Mouse (Mus musculus) ES-Bruce4 (cell line): ENCODE data around the gene Cenpb. TPM values are rescaled to one million over a fixed set of nuclear protein-coding genes. Genes with fewer than 3 reads are reported as not detected.
A peak's percentile ranks its signal among the peaks of the same experiment; 100 is the strongest.

Experiments used
- H3K27ac ChIP-seq: 2 replicates; pipeline ENCODE4 v1.5.1; 2012; ENCODE audit warnings: low read length, inconsistent platforms; ENCODE audit not compliant: insufficient read depth
- H3K27me3 ChIP-seq: 2 replicates; pipeline ENCODE4 v1.6.1; 2012; ENCODE audit warnings: mild to moderate bottlenecking, low read length, inconsistent platforms; ENCODE audit not compliant: control insufficient read depth, poor library complexity, insufficient read depth, severe bottlenecking
- H3K36me3 ChIP-seq: 2 replicates; pipeline ENCODE4 v1.6.1; 2012; ENCODE audit warnings: inconsistent platforms, mild to moderate bottlenecking, low read length, moderate library complexity; ENCODE audit not compliant: control insufficient read depth, poor library complexity, insufficient read depth, severe bottlenecking
- H3K4me1 ChIP-seq: one replicate; pipeline ENCODE4 v1.8.1; 2011; ENCODE audit warnings: low read length; ENCODE audit not compliant: control insufficient read depth, insufficient read depth
- H3K4me3 ChIP-seq: 2 replicates; pipeline ENCODE4 v1.5.1; 2011; ENCODE audit warnings: low read depth, mild to moderate bottlenecking, low read length
- H3K9ac ChIP-seq: 2 replicates; pipeline ENCODE4 v1.6.1; 2012; ENCODE audit warnings: low read depth, mild to moderate bottlenecking, inconsistent platforms; ENCODE audit not compliant: poor library complexity, severe bottlenecking
- H3K9me3 ChIP-seq: replicated peaks from 2 replicates; pipeline ENCODE4 v1.6.1; 2012; ENCODE audit warnings: mild to moderate bottlenecking, low read length, inconsistent platforms; ENCODE audit not compliant: control insufficient read depth, poor library complexity, insufficient read depth, severe bottlenecking
- CTCF ChIP-seq: IDR thresholded peaks from one replicate; pipeline ENCODE4 v1.8.1; 2011; ENCODE audit warnings: low read depth, low read length
- EP300 ChIP-seq: IDR thresholded peaks from 2 replicates; pipeline ENCODE4 v1.6.1; 2011; ENCODE audit warnings: low read depth, low read length; ENCODE audit not compliant: insufficient read depth
- POLR2A ChIP-seq: IDR thresholded peaks from one replicate; pipeline ENCODE4 v1.8.1; 2011; ENCODE audit warnings: low read length; ENCODE audit not compliant: insufficient read depth
- polyA plus RNA-seq: library from polyadenylated mRNA; stranded (reverse); fragments of >200 nt; gene quantifications from 2 replicates; pipeline ENCODE4 v1.2.4, GENCODE M21; 2011; ENCODE audit warnings: low read depth; ENCODE audit not compliant: missing spikeins, insufficient read depth, insufficient read length

Gene Cenpb
- polyA plus RNA-seq, 1 experiment = 12.2 TPM

DNA sequence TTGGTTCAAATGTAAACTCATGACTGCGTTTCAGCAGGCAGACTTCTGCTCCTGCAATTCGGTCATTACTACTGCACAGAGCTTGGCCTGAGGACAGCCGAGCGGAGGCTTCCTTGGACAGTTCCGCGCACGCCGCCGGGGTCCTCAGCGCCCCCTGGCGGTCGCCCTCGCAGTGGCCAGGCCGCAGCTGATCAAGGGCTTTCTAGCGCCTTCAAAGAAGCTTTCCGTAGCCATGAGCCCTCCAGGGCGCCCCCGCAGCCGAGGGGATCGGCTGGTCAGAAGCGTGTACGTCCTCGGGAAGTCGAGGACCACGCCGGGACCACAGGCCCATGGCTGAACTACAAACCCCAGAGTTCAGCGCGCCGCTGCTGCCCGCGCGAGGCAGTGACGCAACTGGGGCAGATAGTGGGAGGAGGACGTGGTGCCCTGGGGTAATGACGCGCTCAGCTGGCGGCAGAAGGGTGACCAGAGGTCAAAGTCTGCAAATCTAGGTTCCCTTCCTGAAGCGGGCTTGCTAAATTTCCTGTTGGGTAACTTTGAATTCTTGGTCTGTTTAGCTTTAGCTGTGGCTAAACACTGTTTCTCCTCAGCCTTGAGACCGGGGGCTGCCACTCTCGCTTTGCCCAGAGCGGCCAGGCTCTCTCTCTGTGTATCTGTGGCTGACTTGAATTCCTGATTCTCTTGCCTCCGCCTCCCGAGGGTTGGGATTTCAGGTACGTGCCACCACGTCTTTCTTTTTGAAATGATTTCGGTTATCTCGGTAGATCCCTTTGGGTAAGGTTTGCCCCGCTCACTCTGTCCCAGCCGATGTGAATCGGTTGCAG, 30.3 kb upstream of the Cenpb start:
- no peaks in the 10 kb centered on the region for H3K36me3 ChIP-seq
- H3K9me3 ChIP-seq = no peaks in the 10 kb centered on the region
- H3K4me3 ChIP-seq = peak overlapping the region; percentile 79
- no peaks in the 10 kb centered on the region for H3K4me1 ChIP-seq
- TF ChIP-seq CTCF = peak; percentile 70
- peak; percentile 48; the same call in 1 of the 2 replicates for TF ChIP-seq EP300
- no peak for TF ChIP-seq POLR2A
- peak overlapping the region; percentile 53 for H3K9ac ChIP-seq
- no peaks in the 10 kb centered on the region for H3K27me3 ChIP-seq
- H3K27ac ChIP-seq = 0 out of 2 replicates have a peak overlapping the region, but pooled peaks have one; percentile 7

DNA sequence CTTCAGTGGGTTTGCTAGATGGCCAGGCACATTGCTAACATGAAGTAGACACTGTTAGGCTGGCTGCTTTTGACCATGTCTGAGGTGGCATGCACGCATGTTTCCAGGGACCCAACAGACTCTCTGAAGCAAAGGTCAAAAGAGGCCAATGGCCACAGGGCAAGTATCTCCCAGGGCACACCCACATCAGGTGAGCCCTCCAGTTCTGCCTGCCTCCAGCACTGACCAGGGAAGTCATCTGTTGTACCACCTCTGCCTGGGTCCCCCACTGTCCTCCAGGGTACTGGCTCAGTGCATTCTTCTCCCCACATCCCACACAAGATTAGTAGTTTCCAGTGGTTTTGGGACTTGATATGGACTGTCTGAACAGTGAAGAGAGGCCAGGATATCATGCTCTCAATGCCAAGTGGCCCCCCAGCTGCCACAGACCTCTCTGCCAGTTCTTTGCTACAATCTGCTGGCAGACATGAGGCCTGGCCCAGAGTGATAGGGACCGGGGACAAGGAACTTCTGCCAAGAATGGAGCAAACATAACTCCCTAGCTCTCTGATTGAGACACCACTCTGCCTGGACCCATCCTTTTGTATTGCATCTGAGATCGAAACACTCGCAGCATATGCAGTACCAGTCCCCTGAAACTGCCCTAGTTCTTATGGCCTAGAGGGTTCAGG, 29.4 kb upstream of the Cenpb start:
- no peaks in the 10 kb centered on the region for H3K27me3 ChIP-seq
- H3K4me1 ChIP-seq = peaks cover 2% of the 10 kb centered on the region
- H3K9ac ChIP-seq = 0 out of 2 replicates have a peak overlapping the region, but pooled peaks have one; percentile 53
- no peaks in the 10 kb centered on the region for H3K9me3 ChIP-seq
- H3K4me3 ChIP-seq = no peak overlapping the region
- TF ChIP-seq CTCF (no peak), EP300 (no peak), POLR2A (no peak)
- H3K27ac ChIP-seq = 0 out of 2 replicates have a peak overlapping the region, but pooled peaks have one; percentile 7
- H3K36me3 ChIP-seq = no peaks in the 10 kb centered on the region

GRCm38 (mm10) chr2:131208356-131208755, 28.5 kb upstream of the Cenpb start:
- no peak overlapping the region for H3K4me3 ChIP-seq
- TF ChIP-seq CTCF (no peak), EP300 (no peak), POLR2A (no peak)

GRCm38 (mm10) chr2:131206778-131207177, 26.9 kb upstream of the Cenpb start, which contains the start of gene Ap5s1:
Ap5s1 (plus strand) TSS chr2:131207078.
- Histone ChIP-seq H3K4me1 (peaks cover 2% of the 10 kb centered on the region), H3K27me3 (no peaks in the 10 kb centered on the region), H3K4me3 (no peak within 1 kb of the TSS), H3K9ac (no peak within 1 kb of the TSS), H3K27ac (no peak within 1 kb of the TSS), H3K36me3 (no peaks in the 10 kb centered on the region), H3K9me3 (no peaks in the 10 kb centered on the region)
- TF ChIP-seq EP300 = no peak
- no peak for TF ChIP-seq POLR2A
- TF ChIP-seq CTCF = no peak

More at GRCm38 (mm10) chr2:131208356-131208755, 28.5 kb upstream of the Cenpb start:
- H3K27me3 ChIP-seq = no peaks in the 10 kb centered on the region
- H3K4me1 ChIP-seq = peaks cover 2% of the 10 kb centered on the region
- H3K27ac ChIP-seq = no peak overlapping the region
- H3K36me3 ChIP-seq = no peaks in the 10 kb centered on the region
- no peak overlapping the region for H3K9ac ChIP-seq
- H3K9me3 ChIP-seq = no peaks in the 10 kb centered on the region

DNA sequence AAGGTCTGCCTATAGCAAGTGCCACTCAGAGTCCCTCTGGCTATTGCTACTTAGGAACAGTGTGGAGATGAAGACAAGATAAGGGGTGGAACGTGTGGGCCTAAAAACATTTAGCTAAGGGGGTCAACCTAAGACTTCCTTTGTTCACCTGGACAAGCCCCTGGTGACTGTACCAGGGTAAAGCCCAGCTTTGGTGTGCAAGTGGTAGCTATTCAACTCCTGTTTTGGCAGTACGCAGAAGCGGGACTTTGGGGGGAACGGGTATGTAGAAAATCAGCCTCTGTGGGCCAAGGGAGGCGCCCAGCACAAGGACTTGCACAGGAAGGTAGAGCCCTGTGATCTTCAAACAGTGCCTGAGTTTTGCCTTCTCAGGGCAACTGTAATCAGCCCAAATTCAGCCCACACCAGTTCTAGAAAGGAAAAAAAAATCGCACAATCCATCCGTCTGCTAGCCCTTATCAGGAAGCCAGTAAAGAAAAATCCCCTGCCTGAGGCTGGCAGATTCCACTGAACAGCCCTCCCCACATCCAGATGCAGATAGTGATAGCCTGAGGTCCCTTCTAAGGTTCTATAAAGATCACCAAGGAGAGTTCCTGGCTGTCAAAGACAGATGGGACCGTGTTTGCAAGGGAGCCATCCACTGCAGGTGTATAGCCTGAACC, 25.8 kb upstream of the Cenpb start:
- Histone ChIP-seq H3K36me3 (no peaks in the 10 kb centered on the region), H3K27ac (no peak overlapping the region), H3K4me3 (no peak overlapping the region), H3K9ac (no peak overlapping the region), H3K27me3 (no peaks in the 10 kb centered on the region), H3K9me3 (no peaks in the 10 kb centered on the region), H3K4me1 (peaks cover 2% of the 10 kb centered on the region)
- TF ChIP-seq POLR2A (no peak), EP300 (no peak), CTCF (no peak)
